Mouse (Mus musculus): ENCODE measurements around the gene Mgst2. TPM values are rescaled to one million over a fixed set of nuclear protein-coding genes. Genes with fewer than 3 reads are reported as not detected.

The Mgst2 gene
- polyA plus RNA-seq, 2 experiments: 2.8 to 19.0 TPM

GRCm38 (mm10) chr3:51701281-51701751, 41.2 kb downstream of the Mgst2 start:
- H3K9me3 ChIP-seq (ENCODE audit: control insufficient read depth, low read length): no peaks in the 10 kb centered on the region
- H3K4me2 ChIP-seq (ENCODE audit: low read depth): peak overlapping the region; percentile 74
- 0 out of 2 replicates have a peak, but pooled peaks have one; percentile 8 for TF ChIP-seq EP300 (IDR thresholded peaks at IDR 0.05; ENCODE audit: low read depth)
- peak; percentile 85 for TF ChIP-seq CTCF (IDR thresholded peaks at IDR 0.05; ENCODE audit: low read depth)
- H3K36me3 ChIP-seq (replicated peaks; ENCODE audit: control insufficient read depth, insufficient read depth, low read depth): no peaks in the 10 kb centered on the region
- peaks cover 0 to 5% of the 10 kb centered on the region in 2 experiments; a peak in 1 of 4 replicates for H3K4me1 ChIP-seq (replicated peaks; ENCODE audit: control insufficient read depth in 2 of 2, insufficient read depth in 2 of 2, low read length in 1 of 2)
- peak overlapping the region; percentile 44; the same call in 1 of the 2 replicates for H3K9ac ChIP-seq (replicated peaks)
- H3K27ac ChIP-seq: no peak overlapping the region
- ATAC-seq (ENCODE audit: insufficient read depth) (peak; percentile 76), DNase-seq (ENCODE audit: low read depth in 3 of 3, low spot score in 3 of 3) (no peak)
- WGBS (ENCODE audit: insufficient replicate concordance): under 1% methylated on average over 27 of the region's 27 CpGs
- peak overlapping the region; percentile 50 to 56 for H3K4me3 ChIP-seq (ENCODE audit: insufficient read depth in 1 of 2, low read depth in 2 of 2, low read length in 2 of 2)
- H3K27me3 ChIP-seq (ENCODE audit: control insufficient read depth, insufficient read depth, low read length): no peaks in the 10 kb centered on the region; the same call in 1 of the 2 replicates

- Histone ChIP-seq H3K4me2 (ENCODE audit: low read depth) (peak overlapping the region; percentile 74), H3K27me3 (ENCODE audit: control insufficient read depth, insufficient read depth, low read length) (no peaks in the 10 kb centered on the region; the same call in 1 of the 2 replicates), H3K27ac (no peak overlapping the region), H3K9ac (replicated peaks) (no peak overlapping the region; the same call in 1 of the 2 replicates), H3K4me3 (ENCODE audit: insufficient read depth in 1 of 2, low read depth in 2 of 2, low read length in 2 of 2) (peak overlapping the region in 1 of 2 experiments; percentile 50; a peak in 1 of 4 replicates), H3K9me3 (ENCODE audit: control insufficient read depth, low read length) (no peaks in the 10 kb centered on the region), H3K36me3 (replicated peaks; ENCODE audit: control insufficient read depth, insufficient read depth, low read depth) (no peaks in the 10 kb centered on the region), H3K4me1 (replicated peaks; ENCODE audit: control insufficient read depth in 2 of 2, insufficient read depth in 2 of 2, low read length in 1 of 2) (peaks cover 0 to 5% of the 10 kb centered on the region in 2 experiments; a peak in 1 of 4 replicates)
- DNase-seq (ENCODE audit: low read depth in 3 of 3, low spot score in 3 of 3) (no peak), ATAC-seq (ENCODE audit: insufficient read depth) (no peak)
- WGBS (ENCODE audit: insufficient replicate concordance): 26% methylated on average over 13 of the region's 13 CpGs
- no peak for TF ChIP-seq CTCF (IDR thresholded peaks at IDR 0.05; ENCODE audit: low read depth)
- no peak for TF ChIP-seq EP300 (IDR thresholded peaks at IDR 0.05; ENCODE audit: low read depth)
These were observed 41.8 kb downstream of the Mgst2 start for GRCm38 (mm10) chr3:51701950-51702349.

- no peak overlapping the region for H3K4me3 ChIP-seq (ENCODE audit: insufficient read depth in 1 of 2, low read depth in 2 of 2, low read length in 2 of 2)
- TF ChIP-seq EP300 (IDR thresholded peaks at IDR 0.05; ENCODE audit: low read depth) (no peak), CTCF (IDR thresholded peaks at IDR 0.05; ENCODE audit: low read depth) (no peak)
- H3K4me1 ChIP-seq (replicated peaks; ENCODE audit: control insufficient read depth in 2 of 2, insufficient read depth in 2 of 2, low read length in 1 of 2): peaks cover 0 to 5% of the 10 kb centered on the region in 2 experiments; a peak in 1 of 4 replicates
- DNase-seq (ENCODE audit: low read depth in 3 of 3, low spot score in 3 of 3) (no peak), ATAC-seq (ENCODE audit: insufficient read depth) (no peak)
- no peak overlapping the region for H3K9ac ChIP-seq (replicated peaks)
- no peak overlapping the region for H3K27ac ChIP-seq
- 70% methylated on average over 8 of the region's 8 CpGs for WGBS (ENCODE audit: insufficient replicate concordance)
- H3K36me3 ChIP-seq (replicated peaks; ENCODE audit: control insufficient read depth, insufficient read depth, low read depth): no peaks in the 10 kb centered on the region
- H3K9me3 ChIP-seq (ENCODE audit: control insufficient read depth, low read length): no peaks in the 10 kb centered on the region
- H3K27me3 ChIP-seq (ENCODE audit: control insufficient read depth, insufficient read depth, low read length): no peaks in the 10 kb centered on the region; the same call in 1 of the 2 replicates
- no peak overlapping the region for H3K4me2 ChIP-seq (ENCODE audit: low read depth)
These were observed 42.6 kb downstream of the Mgst2 start for GRCm38 (mm10) chr3:51702701-51703286.

GRCm38 (mm10) chr3:51703478-51703877, 43.3 kb downstream of the Mgst2 start:
- Histone ChIP-seq H3K9me3 (ENCODE audit: control insufficient read depth, low read length) (no peaks in the 10 kb centered on the region), H3K4me3 (ENCODE audit: insufficient read depth in 1 of 2, low read depth in 2 of 2, low read length in 2 of 2) (no peak overlapping the region), H3K4me2 (ENCODE audit: low read depth) (no peak overlapping the region), H3K4me1 (replicated peaks; ENCODE audit: control insufficient read depth in 2 of 2, insufficient read depth in 2 of 2, low read length in 1 of 2) (peaks cover 0 to 7% of the 10 kb centered on the region in 2 experiments; a peak in 1 of 4 replicates), H3K27ac (no peak overlapping the region), H3K36me3 (replicated peaks; ENCODE audit: control insufficient read depth, insufficient read depth, low read depth) (no peaks in the 10 kb centered on the region), H3K27me3 (ENCODE audit: control insufficient read depth, insufficient read depth, low read length) (no peaks in the 10 kb centered on the region; the same call in 1 of the 2 replicates), H3K9ac (replicated peaks) (no peak overlapping the region)
- ATAC-seq (ENCODE audit: insufficient read depth) (no peak), DNase-seq (ENCODE audit: low read depth in 3 of 3, low spot score in 3 of 3) (no peak)
- TF ChIP-seq CTCF (IDR thresholded peaks at IDR 0.05; ENCODE audit: low read depth) (no peak), EP300 (IDR thresholded peaks at IDR 0.05; ENCODE audit: low read depth) (no peak)
- WGBS (ENCODE audit: insufficient replicate concordance): 68% methylated on average over 8 of the region's 8 CpGs

- no peaks in the 10 kb centered on the region for H3K9me3 ChIP-seq (ENCODE audit: control insufficient read depth, low read length)
- no peak for TF ChIP-seq EP300 (IDR thresholded peaks at IDR 0.05; ENCODE audit: low read depth)
- peak; percentile 90 for TF ChIP-seq CTCF (IDR thresholded peaks at IDR 0.05; ENCODE audit: low read depth)
- ATAC-seq (ENCODE audit: insufficient read depth) (no peak), DNase-seq (ENCODE audit: low read depth in 3 of 3, low spot score in 3 of 3) (no peak)
- peaks cover 0 to 16% of the 10 kb centered on the region in 2 experiments; a peak in 3 of 4 replicates for H3K4me1 ChIP-seq (replicated peaks; ENCODE audit: control insufficient read depth in 2 of 2, insufficient read depth in 2 of 2, low read length in 1 of 2)
- H3K4me3 ChIP-seq (ENCODE audit: insufficient read depth in 1 of 2, low read depth in 2 of 2, low read length in 2 of 2): no peak overlapping the region
- H3K27ac ChIP-seq: no peak overlapping the region
- no peak overlapping the region for H3K9ac ChIP-seq (replicated peaks)
- 68% methylated on average over 7 of the region's 7 CpGs for WGBS (ENCODE audit: insufficient replicate concordance)
- H3K27me3 ChIP-seq (ENCODE audit: control insufficient read depth, insufficient read depth, low read length): no peaks in the 10 kb centered on the region; the same call in 1 of the 2 replicates
- no peak overlapping the region for H3K4me2 ChIP-seq (ENCODE audit: low read depth)
- H3K36me3 ChIP-seq (replicated peaks; ENCODE audit: control insufficient read depth, insufficient read depth, low read depth): no peaks in the 10 kb centered on the region
These were observed 45.1 kb downstream of the Mgst2 start for GRCm38 (mm10) chr3:51705220-51705619.

All from liver, embryonic 14.5 days (tissue).